ENCODE assay signal across 33 mouse cellular contexts in genomic region chr9:13937301-13937700, GRCm38 (mm10).
"Had no signal": no experiment of that assay in that cellular context is flagged by ENCODE, and none has a peak within 500 bp of the region (broad histone marks: within the 10 kb centered on the region; RNA-seq: fewer than 3 reads in every experiment).

No protein-coding gene starts in this region.

- H3K27ac ChIP-seq: heart, embryonic 13.5 days; heart, embryonic 15.5 days; hindbrain, embryonic 10.5 days; hindbrain, embryonic 12.5 days; hindbrain, embryonic 13.5 days; hindbrain, embryonic 14.5 days; hindbrain, embryonic 15.5 days; hindbrain, postnatal 0 days; intestine, embryonic 15.5 days; kidney, embryonic 15.5 days; kidney, postnatal 0 days; layer of hippocampus, adult 2 months; left cerebral cortex, adult 2 months had no signal

- H3K9me3 ChIP-seq: heart, embryonic 12.5 days; heart, embryonic 13.5 days; heart, embryonic 15.5 days; hindbrain, embryonic 10.5 days; hindbrain, embryonic 12.5 days; hindbrain, embryonic 13.5 days; hindbrain, embryonic 15.5 days; intestine, embryonic 15.5 days; kidney, embryonic 15.5 days had no signal

- H3K4me2 ChIP-seq: heart, embryonic 11.5 days; heart, embryonic 12.5 days; heart, embryonic 13.5 days; heart, embryonic 15.5 days; hindbrain, embryonic 12.5 days; hindbrain, embryonic 13.5 days; hindbrain, embryonic 14.5 days; hindbrain, embryonic 15.5 days; intestine, embryonic 15.5 days; kidney, embryonic 15.5 days had no signal

- H3K36me3 ChIP-seq: heart, embryonic 12.5 days; heart, embryonic 13.5 days; heart, embryonic 15.5 days; hindbrain, embryonic 10.5 days; hindbrain, embryonic 12.5 days; hindbrain, embryonic 13.5 days; hindbrain, embryonic 15.5 days; intestine, embryonic 15.5 days; kidney, embryonic 15.5 days had no signal

- H3K4me3 ChIP-seq: heart, embryonic 12.5 days; heart, embryonic 13.5 days; heart, embryonic 15.5 days; hindbrain, embryonic 10.5 days; hindbrain, embryonic 12.5 days; hindbrain, embryonic 13.5 days; hindbrain, embryonic 15.5 days; intestine, embryonic 15.5 days; kidney, embryonic 15.5 days; layer of hippocampus, adult 2 months; left cerebral cortex, adult 2 months had no signal

- H3K4me1 ChIP-seq: heart, embryonic 12.5 days; heart, embryonic 15.5 days; hindbrain, embryonic 10.5 days; hindbrain, embryonic 15.5 days; intestine, embryonic 15.5 days; kidney, embryonic 15.5 days had no signal

- H3K27me3 ChIP-seq: hindbrain, embryonic 12.5 days; hindbrain, embryonic 13.5 days; hindbrain, embryonic 15.5 days; intestine, embryonic 15.5 days; kidney, embryonic 15.5 days had no signal

- ATAC-seq: hindbrain, embryonic 16.5 days; hindbrain, postnatal 0 days; inflammation-experienced regulatory T-cells, adult 6 months; intestine, embryonic 15.5 days; intestine, postnatal 0 days had no signal

- H3K9ac ChIP-seq: heart, embryonic 12.5 days; heart, embryonic 13.5 days; heart, embryonic 15.5 days; hindbrain, embryonic 12.5 days; hindbrain, embryonic 13.5 days; hindbrain, embryonic 14.5 days; hindbrain, embryonic 15.5 days; intestine, embryonic 15.5 days; kidney, embryonic 15.5 days had no signal

- DNase-seq: heart, postnatal 10 days; heart, postnatal 14 days; heart, postnatal 4 days; kidney, adult 11 months; kidney, adult 18-20 months; kidney, adult 2 months; kidney, adult 8-10 months; kidney, adult 9 months; kidney, postnatal 10 days; kidney, postnatal 14 days; kidney, postnatal 25 days; kidney, postnatal 36 days; kidney, postnatal 4 days; layer of hippocampus, adult 9-11 months; layer of hippocampus, postnatal 36 days had no signal
